Mouse (Mus musculus): ENCODE measurements around the gene Olfr632. TPM values are rescaled to one million over a fixed set of nuclear protein-coding genes. Genes with fewer than 3 reads are reported as not detected.
A peak's percentile ranks its signal among the peaks of the same experiment; 100 is the strongest.
"Not testable (repeated sequence)": the region's sequence is repeated elsewhere in the genome, so short reads cannot be mapped to it uniquely, and the experiment has no call there.

The Olfr632 gene
- polyA plus RNA-seq, 1 experiment from 2014 or later = 0.06 TPM

- ATAC-seq = peak; percentile 80
- Histone ChIP-seq H3K27ac (ENCODE audit: low read depth) (peak overlapping the region; percentile 48), H3K9me3 (ENCODE audit: low read length) (no peaks in the 10 kb centered on the region), H3K27me3 (ENCODE audit: insufficient read depth, low read length) (no peaks in the 10 kb centered on the region), H3K9ac (replicated peaks) (no peak overlapping the region), H3K4me2 (ENCODE audit: low read depth, low read length) (peak overlapping the region; percentile 50), H3K4me1 (ENCODE audit: insufficient read depth) (peaks cover 7% of the 10 kb centered on the region), H3K4me3 (ENCODE audit: low read depth, low read length) (no peak overlapping the region), H3K36me3 (replicated peaks; ENCODE audit: insufficient read depth, low read length) (no peaks in the 10 kb centered on the region)
- DNase-seq = no peak
- TF ChIP-seq CTCF (IDR thresholded peaks at IDR 0.05; ENCODE audit: low read depth) (no peak), EP300 (IDR thresholded peaks at IDR 0.05; ENCODE audit: low read depth) (peak; percentile 97)
Observed at GRCm38 (mm10) chr7:103915338-103915737, 18.8 kb upstream of the Olfr632 start.

- Histone ChIP-seq H3K4me1 (ENCODE audit: insufficient read depth) (no peaks in the 10 kb centered on the region), H3K4me2 (ENCODE audit: low read depth, low read length) (no peak within 1 kb of the TSS), H3K36me3 (replicated peaks; ENCODE audit: insufficient read depth, low read length) (no peaks in the 10 kb centered on the region), H3K4me3 (ENCODE audit: low read depth, low read length) (no peak within 1 kb of the TSS), H3K27ac (ENCODE audit: low read depth) (no peak within 1 kb of the TSS), H3K9ac (replicated peaks) (no peak within 1 kb of the TSS), H3K27me3 (ENCODE audit: insufficient read depth, low read length) (no peaks in the 10 kb centered on the region), H3K9me3 (ENCODE audit: low read length) (no peaks in the 10 kb centered on the region)
- DNase-seq = no peak
- TF ChIP-seq CTCF (IDR thresholded peaks at IDR 0.05; ENCODE audit: low read depth) = no peak
- TF ChIP-seq EP300 (IDR thresholded peaks at IDR 0.05; ENCODE audit: low read depth) = no peak
- ATAC-seq = no peak
Observed at GRCm38 (mm10) chr7:103928525-103928924, 5.6 kb upstream of the Olfr632 start, which contains the start of gene Olfr631. TSS of gene Olfr631 (plus strand) at chr7:103928825.

GRCm38 (mm10) chr7:103942730-103943129 lies 8.6 kb downstream of the Olfr632 start:
- 13% methylated on average over 2 of the region's 2 CpGs for WGBS (ENCODE audit: insufficient replicate concordance)

GRCm38 (mm10) chr7:103944137-103944536 lies 10.0 kb downstream of the Olfr632 start, which contains the start of gene Olfr633:
TSS of gene Olfr633 (plus strand) at chr7:103944437.
- Histone ChIP-seq H3K27ac (ENCODE audit: low read depth) (no peak within 1 kb of the TSS), H3K4me3 (ENCODE audit: low read depth, low read length) (no peak within 1 kb of the TSS), H3K27me3 (ENCODE audit: insufficient read depth, low read length) (no peaks in the 10 kb centered on the region), H3K9ac (replicated peaks) (no peak within 1 kb of the TSS), H3K9me3 (ENCODE audit: low read length) (no peaks in the 10 kb centered on the region), H3K4me1 (ENCODE audit: insufficient read depth) (no peaks in the 10 kb centered on the region), H3K4me2 (ENCODE audit: low read depth, low read length) (no peak within 1 kb of the TSS), H3K36me3 (replicated peaks; ENCODE audit: insufficient read depth, low read length) (no peaks in the 10 kb centered on the region)
- TF ChIP-seq EP300 (IDR thresholded peaks at IDR 0.05; ENCODE audit: low read depth) (no peak), CTCF (IDR thresholded peaks at IDR 0.05; ENCODE audit: low read depth) (no peak)
- DNase-seq (no peak), ATAC-seq (no peak)

More at GRCm38 (mm10) chr7:103942730-103943129, 8.6 kb downstream of the Olfr632 start:
- Histone ChIP-seq H3K27me3 (ENCODE audit: insufficient read depth, low read length) (no peaks in the 10 kb centered on the region), H3K9me3 (ENCODE audit: low read length) (no peaks in the 10 kb centered on the region), H3K27ac (ENCODE audit: low read depth) (no peak overlapping the region), H3K9ac (replicated peaks) (no peak overlapping the region), H3K4me2 (ENCODE audit: low read depth, low read length) (no peak overlapping the region), H3K36me3 (replicated peaks; ENCODE audit: insufficient read depth, low read length) (no peaks in the 10 kb centered on the region), H3K4me1 (ENCODE audit: insufficient read depth) (no peaks in the 10 kb centered on the region), H3K4me3 (ENCODE audit: low read depth, low read length) (no peak overlapping the region)
- peak; percentile 69 for ATAC-seq
- DNase-seq = peak; percentile 86
- TF ChIP-seq CTCF (IDR thresholded peaks at IDR 0.05; ENCODE audit: low read depth) (peak; percentile 93), EP300 (IDR thresholded peaks at IDR 0.05; ENCODE audit: low read depth) (peak; percentile 45)

- H3K4me2 ChIP-seq (ENCODE audit: low read depth, low read length); H3K4me3 ChIP-seq (ENCODE audit: low read depth, low read length); H3K27me3 ChIP-seq (ENCODE audit: insufficient read depth, low read length); H3K36me3 ChIP-seq (replicated peaks; ENCODE audit: insufficient read depth, low read length); H3K4me1 ChIP-seq (ENCODE audit: insufficient read depth); ATAC-seq; H3K9me3 ChIP-seq (ENCODE audit: low read length); DNase-seq; H3K9ac ChIP-seq (replicated peaks); H3K27ac ChIP-seq (ENCODE audit: low read depth): not testable (repeated sequence)
- 93% methylated on average over 22 of the region's 22 CpGs for WGBS (ENCODE audit: insufficient replicate concordance)
Observed at GRCm38 (mm10) chr7:103966873-103967272, 32.7 kb downstream of the Olfr632 start.

- Histone ChIP-seq H3K27me3 (ENCODE audit: insufficient read depth, low read length) (no peaks in the 10 kb centered on the region), H3K4me2 (ENCODE audit: low read depth, low read length) (no peak within 1 kb of the TSS), H3K27ac (ENCODE audit: low read depth) (no peak within 1 kb of the TSS), H3K36me3 (replicated peaks; ENCODE audit: insufficient read depth, low read length) (no peaks in the 10 kb centered on the region), H3K4me1 (ENCODE audit: insufficient read depth) (no peaks in the 10 kb centered on the region), H3K9ac (replicated peaks) (no peak within 1 kb of the TSS), H3K4me3 (ENCODE audit: low read depth, low read length) (no peak within 1 kb of the TSS), H3K9me3 (ENCODE audit: low read length) (no peaks in the 10 kb centered on the region)
- 54% methylated on average over 1 of the region's 1 CpGs for WGBS (ENCODE audit: insufficient replicate concordance)
- ATAC-seq (no peak), DNase-seq (no peak)
- no peak for TF ChIP-seq CTCF (IDR thresholded peaks at IDR 0.05; ENCODE audit: low read depth)
- no peak for TF ChIP-seq EP300 (IDR thresholded peaks at IDR 0.05; ENCODE audit: low read depth)
Observed at GRCm38 (mm10) chr7:103970852-103971251, 36.7 kb downstream of the Olfr632 start, which contains the start of gene Olfr635. TSS of gene Olfr635 (plus strand) at chr7:103971152.

GRCm38 (mm10) chr7:103971782-103972181 lies 37.6 kb downstream of the Olfr632 start:
- Histone ChIP-seq H3K27me3 (ENCODE audit: insufficient read depth, low read length) (no peaks in the 10 kb centered on the region), H3K4me2 (ENCODE audit: low read depth, low read length) (no peak overlapping the region), H3K9me3 (ENCODE audit: low read length) (no peaks in the 10 kb centered on the region), H3K4me1 (ENCODE audit: insufficient read depth) (no peaks in the 10 kb centered on the region), H3K27ac (ENCODE audit: low read depth) (no peak overlapping the region), H3K9ac (replicated peaks) (no peak overlapping the region), H3K36me3 (replicated peaks; ENCODE audit: insufficient read depth, low read length) (no peaks in the 10 kb centered on the region), H3K4me3 (ENCODE audit: low read depth, low read length) (no peak overlapping the region)
- DNase-seq = no peak
- no peak for ATAC-seq
- no peak for TF ChIP-seq CTCF (IDR thresholded peaks at IDR 0.05; ENCODE audit: low read depth)
- no peak for TF ChIP-seq EP300 (IDR thresholded peaks at IDR 0.05; ENCODE audit: low read depth)
- 29% methylated on average over 1 of the region's 1 CpGs for WGBS (ENCODE audit: insufficient replicate concordance)

Other genes starting within 250 kb of the Olfr632 start
- not detected in 2 replicates for gene Olfr243, start 219.7 kb upstream of the Olfr632 start, polyA plus RNA-seq (2015; fragmentation: Nextera tagmentation; extraction: Ambion mirVana)
- not detected in 2 replicates for gene Olfr628, start 204.0 kb upstream of the Olfr632 start, polyA plus RNA-seq (2015; fragmentation: Nextera tagmentation; extraction: Ambion mirVana)
- gene Olfr629, start 189.4 kb upstream of the Olfr632 start, polyA plus RNA-seq (2015; fragmentation: Nextera tagmentation; extraction: Ambion mirVana) = 0.07 and 0.09 TPM in 2 replicates
- not detected in 2 replicates for gene Olfr630, start 177.0 kb upstream of the Olfr632 start, polyA plus RNA-seq (2015; fragmentation: Nextera tagmentation; extraction: Ambion mirVana)
- gene Olfr69, start 162.8 kb upstream of the Olfr632 start, polyA plus RNA-seq (2015; fragmentation: Nextera tagmentation; extraction: Ambion mirVana) = 0.04 TPM in 1 of 2 replicates, not detected in the other
- gene Olfr68, start 154.6 kb upstream of the Olfr632 start, polyA plus RNA-seq (2015; fragmentation: Nextera tagmentation; extraction: Ambion mirVana) = not detected in 2 replicates
- gene Olfr67, start 142.5 kb upstream of the Olfr632 start, polyA plus RNA-seq (2015; fragmentation: Nextera tagmentation; extraction: Ambion mirVana) = 0.02 TPM in 1 of 2 replicates, not detected in the other
- gene Hbb-bt, start 120.4 kb upstream of the Olfr632 start, polyA plus RNA-seq (2015; fragmentation: Nextera tagmentation; extraction: Ambion mirVana) = 16,738 and 17,184 TPM in 2 replicates
- gene Hbb-bs, start 106.3 kb upstream of the Olfr632 start, polyA plus RNA-seq (2015; fragmentation: Nextera tagmentation; extraction: Ambion mirVana) = 51,353 and 55,260 TPM in 2 replicates
- gene Hbb-bh2, start 93.8 kb upstream of the Olfr632 start, polyA plus RNA-seq (2015; fragmentation: Nextera tagmentation; extraction: Ambion mirVana) = not detected in 2 replicates
- gene Hbb-bh1, start 91.2 kb upstream of the Olfr632 start, polyA plus RNA-seq (2015; fragmentation: Nextera tagmentation; extraction: Ambion mirVana) = 1.8 and 2.5 TPM in 2 replicates
- gene Hbb-y, start 81.1 kb upstream of the Olfr632 start, polyA plus RNA-seq (2015; fragmentation: Nextera tagmentation; extraction: Ambion mirVana) = 5.5 and 5.6 TPM in 2 replicates
- gene Olfr66, start 48.1 kb upstream of the Olfr632 start, polyA plus RNA-seq (2015; fragmentation: Nextera tagmentation; extraction: Ambion mirVana) = not detected in 2 replicates
- not detected in 2 replicates for gene Olfr64, start 39.9 kb upstream of the Olfr632 start, polyA plus RNA-seq (2015; fragmentation: Nextera tagmentation; extraction: Ambion mirVana)
- gene Olfr65, start 30.9 kb upstream of the Olfr632 start, polyA plus RNA-seq (2015; fragmentation: Nextera tagmentation; extraction: Ambion mirVana) = not detected in 2 replicates
- gene Olfr631, start 5.5 kb upstream of the Olfr632 start, polyA plus RNA-seq (2015; fragmentation: Nextera tagmentation; extraction: Ambion mirVana) = not detected in 2 replicates
- gene Olfr633, start 10.1 kb downstream of the Olfr632 start, polyA plus RNA-seq (2015; fragmentation: Nextera tagmentation; extraction: Ambion mirVana) = not detected in 2 replicates
- gene Olfr635, start 36.8 kb downstream of the Olfr632 start, polyA plus RNA-seq (2015; fragmentation: Nextera tagmentation; extraction: Ambion mirVana) = not detected in 2 replicates
- gene Olfr638, start 64.4 kb downstream of the Olfr632 start, polyA plus RNA-seq (2015; fragmentation: Nextera tagmentation; extraction: Ambion mirVana) = not detected in 2 replicates
- not detected in 2 replicates for gene Olfr639, start 83.0 kb downstream of the Olfr632 start, polyA plus RNA-seq (2015; fragmentation: Nextera tagmentation; extraction: Ambion mirVana)
- not detected in 2 replicates for gene Olfr640, start 91.2 kb downstream of the Olfr632 start, polyA plus RNA-seq (2015; fragmentation: Nextera tagmentation; extraction: Ambion mirVana)
- gene Olfr641, start 101.1 kb downstream of the Olfr632 start, polyA plus RNA-seq (2015; fragmentation: Nextera tagmentation; extraction: Ambion mirVana) = not detected in 2 replicates
- gene Olfr642, start 118.3 kb downstream of the Olfr632 start, polyA plus RNA-seq (2015; fragmentation: Nextera tagmentation; extraction: Ambion mirVana) = not detected in 2 replicates
- gene 4930516K23Rik, start 127.1 kb downstream of the Olfr632 start, polyA plus RNA-seq (2015; fragmentation: Nextera tagmentation; extraction: Ambion mirVana) = not detected in 2 replicates
- not detected in 2 replicates for gene Olfr644, start 137.5 kb downstream of the Olfr632 start, polyA plus RNA-seq (2015; fragmentation: Nextera tagmentation; extraction: Ambion mirVana)
- gene Olfr645, start 151.1 kb downstream of the Olfr632 start, polyA plus RNA-seq (2015; fragmentation: Nextera tagmentation; extraction: Ambion mirVana) = not detected in 2 replicates
- not detected in 2 replicates for gene Olfr646, start 170.5 kb downstream of the Olfr632 start, polyA plus RNA-seq (2015; fragmentation: Nextera tagmentation; extraction: Ambion mirVana)
- gene Ubqln5, start 195.5 kb downstream of the Olfr632 start, polyA plus RNA-seq (2015; fragmentation: Nextera tagmentation; extraction: Ambion mirVana) = not detected in 2 replicates
- not detected in 2 replicates for gene Olfr643, start 203.1 kb downstream of the Olfr632 start, polyA plus RNA-seq (2015; fragmentation: Nextera tagmentation; extraction: Ambion mirVana)
- gene Ubqln3, start 208.9 kb downstream of the Olfr632 start, polyA plus RNA-seq (2015; fragmentation: Nextera tagmentation; extraction: Ambion mirVana) = not detected in 2 replicates
- not detected in 2 replicates for gene Ubqlnl, start 216.2 kb downstream of the Olfr632 start, polyA plus RNA-seq (2015; fragmentation: Nextera tagmentation; extraction: Ambion mirVana)
- gene Olfm5, start 230.5 kb downstream of the Olfr632 start, polyA plus RNA-seq (2015; fragmentation: Nextera tagmentation; extraction: Ambion mirVana) = not detected in 2 replicates
- not detected in 2 replicates for gene Olfr648, start 249.0 kb downstream of the Olfr632 start, polyA plus RNA-seq (2015; fragmentation: Nextera tagmentation; extraction: Ambion mirVana)